Mouse (Mus musculus) R1 (cell line): ENCODE data around the gene Tdpoz4.
"Not testable (repeated sequence)": the region's sequence is repeated elsewhere in the genome, so short reads cannot be mapped to it uniquely, and the experiment has no call there.

Source experiments
- DNase-seq: peaks from one replicate; pipeline ENCODE4 v3.0.0-alpha.2; 2018; ENCODE audit warnings: low read depth, low spot score

Tdpoz4 gene

DNA sequence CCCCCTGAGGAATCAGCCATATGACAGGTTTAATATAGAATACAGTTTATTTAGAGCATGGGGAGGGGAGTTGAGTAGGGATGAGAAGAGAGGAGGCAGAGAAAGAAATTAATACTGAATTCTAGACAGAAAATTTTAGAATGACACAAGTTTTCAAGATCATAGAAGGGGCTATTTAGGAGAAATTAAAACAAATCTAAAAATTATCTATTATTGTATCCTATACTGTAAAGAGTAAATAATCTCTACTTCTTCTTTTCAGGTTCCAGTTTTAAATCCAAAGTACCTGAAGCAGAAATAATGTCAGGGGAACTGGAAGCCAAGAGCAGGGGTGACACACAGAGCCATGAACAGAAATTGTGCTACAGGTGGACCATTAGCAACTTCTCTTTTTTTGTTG, at the start of gene Tdpoz4:
TSS of gene Tdpoz4 (plus strand) at position 301 of the 400 bp plus-strand sequence.
- DNase-seq, result not testable (repeated sequence)

DNA sequence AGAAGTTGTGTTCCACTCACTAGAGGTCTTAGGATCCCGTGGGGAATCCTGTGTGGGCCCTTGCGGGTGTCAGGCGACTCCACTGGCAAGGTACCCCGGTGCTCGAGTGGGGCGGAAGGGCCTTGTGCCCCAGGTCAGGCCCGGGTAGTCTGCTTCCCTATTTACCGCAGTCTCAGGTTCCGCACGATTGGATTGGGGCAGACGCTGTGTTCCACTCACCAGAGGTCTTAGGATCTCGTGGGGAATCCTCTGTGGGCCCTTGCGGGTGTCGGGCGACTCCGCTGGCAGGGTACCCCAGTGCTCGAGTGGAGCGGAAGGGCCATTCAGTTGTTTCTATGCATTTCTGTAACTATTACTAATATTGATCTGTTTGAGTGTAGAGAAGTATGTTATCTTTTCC, 42.2 kb upstream of the Tdpoz4 start:
- DNase-seq, result not testable (repeated sequence)

DNA sequence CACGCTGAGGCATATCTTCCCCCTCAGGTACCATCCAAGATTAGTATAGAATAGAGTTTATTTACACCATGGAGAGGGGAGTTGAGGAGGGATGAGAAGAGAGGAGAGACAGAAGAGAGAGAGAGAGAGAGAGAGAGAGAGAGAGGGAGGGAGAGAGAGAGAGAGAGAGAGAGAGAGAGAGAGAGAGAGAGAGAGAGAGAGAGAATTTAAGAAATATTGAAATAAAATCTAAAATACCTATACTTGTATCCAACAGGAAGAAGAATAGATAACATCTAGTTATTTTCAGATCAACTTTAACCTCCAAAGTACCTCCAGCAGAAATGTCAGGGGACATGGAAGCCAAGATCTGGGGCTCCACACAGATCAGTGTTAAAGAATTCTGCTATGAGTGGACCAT, 23.5 kb upstream of the Tdpoz4 start, which contains the start of gene Gm5773:
TSS of gene Gm5773 (plus strand) at position 301 of the 400 bp plus-strand sequence.
- DNase-seq, result not testable (repeated sequence)

DNA sequence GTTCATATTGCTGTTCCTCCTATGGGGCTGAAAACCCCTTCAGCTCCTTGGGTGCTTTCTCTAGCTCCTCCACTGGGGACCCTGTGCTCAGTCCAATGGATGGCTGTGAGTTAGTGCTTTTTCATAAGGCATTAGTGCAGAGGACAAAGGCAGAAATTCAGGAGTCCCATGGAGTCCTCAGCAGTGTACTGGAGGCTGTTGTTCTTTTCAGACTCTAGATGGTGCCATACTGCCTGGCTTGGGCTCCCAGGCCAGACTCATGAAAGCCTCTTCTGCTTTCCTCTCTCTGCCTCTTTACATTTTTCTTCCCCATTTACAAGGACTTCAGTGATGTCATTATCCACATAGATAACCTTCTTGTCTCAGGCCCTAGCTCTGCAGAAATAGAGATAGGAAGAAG, 17.1 kb downstream of the Tdpoz4 start:
- DNase-seq, result peak; percentile 71

DNA sequence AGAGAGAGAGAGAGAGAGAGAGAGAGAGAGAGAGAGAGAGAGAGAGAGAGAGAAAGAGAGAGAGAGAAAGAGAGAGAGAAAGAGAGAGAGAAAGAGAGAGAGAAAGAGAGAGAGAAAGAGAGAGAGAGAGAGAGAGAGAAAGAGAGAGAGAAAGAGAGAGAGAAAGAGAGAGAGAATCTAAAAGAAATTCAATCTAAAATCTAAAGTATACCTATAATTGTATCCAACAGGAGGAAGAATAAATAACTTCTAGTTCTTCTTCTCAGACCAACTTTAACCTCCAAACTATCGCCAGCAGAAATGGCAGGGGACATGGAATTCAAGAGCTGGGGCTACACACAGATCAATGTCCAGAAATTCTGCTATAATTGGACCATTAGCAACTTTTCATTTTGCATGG, 29.5 kb downstream of the Tdpoz4 start, which contains the start of gene Tdpoz3:
TSS of gene Tdpoz3 (plus strand) at position 301 of the 400 bp plus-strand sequence.
- DNase-seq, result not testable (repeated sequence)
